28 mouse cellular contexts compared by ENCODE assay signal in the genomic region with DNA sequence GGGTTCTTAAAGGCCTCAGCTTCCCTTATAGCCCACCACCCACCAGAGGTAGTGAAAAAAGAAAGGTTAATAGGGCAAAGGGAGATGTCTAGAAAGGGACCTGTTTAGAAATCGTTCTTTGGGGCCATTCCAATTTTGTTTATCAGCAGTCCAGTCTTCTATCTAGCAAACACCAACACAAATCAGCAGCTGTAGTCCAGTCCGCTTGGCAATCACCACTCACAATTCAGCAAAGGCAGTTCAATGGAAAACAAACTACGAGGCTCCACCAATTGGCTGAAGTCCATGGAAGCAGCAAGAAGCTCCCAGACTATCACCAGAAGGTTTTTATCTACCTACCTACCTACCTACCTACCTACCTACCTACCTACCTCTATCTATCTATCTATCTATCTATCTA.
"Had no signal": no experiment of that assay in that cellular context is flagged by ENCODE, and none has a peak within 500 bp of the region (broad histone marks: within the 10 kb centered on the region; RNA-seq: fewer than 3 reads in every experiment).

No protein-coding gene starts in this region.

- DNase-seq: cerebellum, adult 8-10 months; cerebellum, adult 9-10 months; cerebellum, adult 9-11 months; cerebellum, postnatal 10 days; cerebellum, postnatal 14 days; cerebellum, postnatal 25 days; cerebellum, postnatal 36 days; embryo, embryonic 11 days; forebrain, postnatal 0 days; gastrocnemius, adult 2 months; gastrocnemius, postnatal 10 days; gastrocnemius, postnatal 14 days; gastrocnemius, postnatal 25 days; gastrocnemius, postnatal 36 days; heart, adult 11 months; heart, adult 18-20 months; heart, adult 2 months had no signal

- H3K4me3 ChIP-seq: embryonic facial prominence, embryonic 10.5 days; embryonic facial prominence, embryonic 12.5 days; embryonic facial prominence, embryonic 13.5 days; embryonic facial prominence, embryonic 15.5 days; erythroblast, embryonic 14.5 days; forebrain, embryonic 10.5 days; forebrain, embryonic 12.5 days; forebrain, embryonic 13.5 days; forebrain, embryonic 15.5 days; gastrocnemius, adult 2 months; heart, adult 2 months had no signal

- H3K27ac ChIP-seq: embryonic facial prominence, embryonic 10.5 days; embryonic facial prominence, embryonic 12.5 days; embryonic facial prominence, embryonic 13.5 days; embryonic facial prominence, embryonic 15.5 days; forebrain, embryonic 10.5 days; forebrain, embryonic 12.5 days; forebrain, embryonic 13.5 days; forebrain, embryonic 15.5 days; gastrocnemius, adult 2 months; heart, adult 2 months had no signal

- H3K4me2 ChIP-seq: embryonic facial prominence, embryonic 12.5 days; embryonic facial prominence, embryonic 13.5 days; embryonic facial prominence, embryonic 15.5 days; forebrain, embryonic 12.5 days; forebrain, embryonic 13.5 days; forebrain, embryonic 15.5 days had no signal

- H3K27me3 ChIP-seq: embryonic facial prominence, embryonic 12.5 days; embryonic facial prominence, embryonic 13.5 days; embryonic facial prominence, embryonic 15.5 days; forebrain, embryonic 12.5 days; forebrain, embryonic 13.5 days; forebrain, embryonic 15.5 days had no signal

- H3K4me1 ChIP-seq: embryonic facial prominence, embryonic 10.5 days; embryonic facial prominence, embryonic 12.5 days; embryonic facial prominence, embryonic 13.5 days; embryonic facial prominence, embryonic 15.5 days; forebrain, embryonic 10.5 days; forebrain, embryonic 12.5 days; forebrain, embryonic 13.5 days had no signal

- ATAC-seq: forebrain, embryonic 13.5 days; forebrain, embryonic 14.5 days; forebrain, embryonic 15.5 days; forebrain, embryonic 16.5 days; forebrain, postnatal 0 days had no signal

- H3K9me3 ChIP-seq: embryonic facial prominence, embryonic 10.5 days; embryonic facial prominence, embryonic 12.5 days; embryonic facial prominence, embryonic 13.5 days; embryonic facial prominence, embryonic 15.5 days; forebrain, embryonic 12.5 days; forebrain, embryonic 13.5 days; forebrain, embryonic 15.5 days had no signal

- H3K9ac ChIP-seq: embryonic facial prominence, embryonic 12.5 days; embryonic facial prominence, embryonic 13.5 days; embryonic facial prominence, embryonic 15.5 days; forebrain, embryonic 12.5 days; forebrain, embryonic 13.5 days; forebrain, embryonic 15.5 days; forebrain, postnatal 0 days had no signal
